Mouse (Mus musculus) lung, embryonic 15.5 days (tissue): ENCODE measurements around the gene Gramd1b. TPM values are rescaled to one million over a fixed set of nuclear protein-coding genes. Genes with fewer than 3 reads are reported as not detected.

Experiments used
- ATAC-seq: fragments of 200-750 bp; cut with Nextera tagmentation; 2 replicates; pipeline ENCODE4 v1.8.0; 2017; ENCODE audit warnings: moderate number of reproducible peaks, borderline replicate concordance; ENCODE audit not compliant: low FRiP score, low TSS enrichment; ENCODE audit errors: extremely low read depth
- H3K27ac ChIP-seq: fragments of 300-500 bp; sonication (generic); 2 replicates; pipeline ENCODE4 v1.5.1; 2015; ENCODE audit warnings: moderate library complexity, mild to moderate bottlenecking, inconsistent platforms
- H3K27me3 ChIP-seq: fragments of 300-500 bp; sonication (generic); 2 replicates; pipeline ENCODE4 v1.6.1; 2015; ENCODE audit warnings: inconsistent platforms
- H3K36me3 ChIP-seq: fragments of 300-500 bp; sonication (generic); 2 replicates; pipeline ENCODE4 v1.6.1; 2015; ENCODE audit warnings: inconsistent platforms
- H3K4me1 ChIP-seq: fragments of 300-500 bp; sonication (generic); 2 replicates; pipeline ENCODE4 v1.6.1; 2015; ENCODE audit warnings: inconsistent platforms
- H3K4me2 ChIP-seq: fragments of 300-500 bp; sonication (generic); 2 replicates; pipeline ENCODE4 v1.6.1; 2015; ENCODE audit warnings: inconsistent platforms, mild to moderate bottlenecking, moderate library complexity
- H3K4me3 ChIP-seq: fragments of 300-500 bp; sonication (generic); 2 replicates; pipeline ENCODE4 v1.5.1; 2015; ENCODE audit warnings: mild to moderate bottlenecking, inconsistent platforms
- H3K9ac ChIP-seq: fragments of 300-500 bp; sonication (generic); 2 replicates; pipeline ENCODE4 v1.6.1; 2015; ENCODE audit warnings: inconsistent platforms
- H3K9me3 ChIP-seq: fragments of 300-500 bp; sonication (generic); 2 replicates; pipeline ENCODE4 v1.6.1; 2016; ENCODE audit warnings: inconsistent platforms
- WGBS: fragments of 180-500 bp; shearing (Covaris S2); methylation state at CpG from one replicate; pipeline ENCODE4 v1.1.7; 2015; 5-methylcytosine and 5-hydroxymethylcytosine counted together
- polyA plus RNA-seq: library from polyadenylated mRNA; unstranded; fragments of >200 nt; fragmentation: Nextera tagmentation; extraction: Ambion mirVana; gene quantifications from 2 replicates; pipeline ENCODE4 v1.2.1, GENCODE M21; 2015

Gramd1b gene
- polyA plus RNA-seq, 1 experiment from 2014 or later, result 5.5 TPM

- H3K4me2 ChIP-seq, result no peak overlapping the region
Observed at GRCm38 (mm10) chr9:40418803-40419202, 112.4 kb downstream of the Gramd1b start.

GRCm38 (mm10) chr9:40416150-40416549 is 115.0 kb downstream of the Gramd1b start:
- 77% methylated on average over 7 of the region's 7 CpGs for WGBS
- Histone ChIP-seq H3K9me3 (no peaks in the 10 kb centered on the region), H3K9ac (no peak overlapping the region), H3K27ac (no peak overlapping the region), H3K4me3 (no peak overlapping the region), H3K4me1 (0 out of 2 replicates have a peak, but pooled peaks cover 2% of the 10 kb centered on the region), H3K27me3 (no peaks in the 10 kb centered on the region), H3K4me2 (no peak overlapping the region), H3K36me3 (no peaks in the 10 kb centered on the region)
- ATAC-seq, result no peak

More at GRCm38 (mm10) chr9:40418803-40419202, 112.4 kb downstream of the Gramd1b start:
- Histone ChIP-seq H3K4me3 (no peak overlapping the region), H3K36me3 (no peaks in the 10 kb centered on the region), H3K27ac (0 out of 2 replicates have a peak overlapping the region, but pooled peaks have one; percentile 29), H3K4me1 (peaks cover 6% of the 10 kb centered on the region; the same call in 1 of the 2 replicates), H3K9me3 (no peaks in the 10 kb centered on the region), H3K27me3 (no peaks in the 10 kb centered on the region), H3K9ac (no peak overlapping the region)
- 77% methylated on average over 5 of the region's 5 CpGs for WGBS
- ATAC-seq, result no peak

GRCm38 (mm10) chr9:40414904-40415766 is 116.0 kb downstream of the Gramd1b start:
- H3K4me1 ChIP-seq, result 0 out of 2 replicates have a peak, but pooled peaks cover 2% of the 10 kb centered on the region
- peak; percentile 47; the same call in 1 of the 2 replicates for ATAC-seq
- no peaks in the 10 kb centered on the region for H3K36me3 ChIP-seq
- peak overlapping the region; percentile 84 for H3K4me2 ChIP-seq
- peak overlapping the region; percentile 55 for H3K9ac ChIP-seq
- H3K27me3 ChIP-seq, result no peaks in the 10 kb centered on the region
- no peaks in the 10 kb centered on the region for H3K9me3 ChIP-seq
- peak overlapping the region; percentile 48 for H3K4me3 ChIP-seq
- peak overlapping the region; percentile 4; the same call in 1 of the 2 replicates for H3K27ac ChIP-seq
- WGBS, result 31% methylated on average over 18 of the region's 18 CpGs

- 8% methylated on average over 15 of the region's 15 CpGs for WGBS
- Histone ChIP-seq H3K4me2 (peak overlapping the region; percentile 84), H3K27me3 (no peaks in the 10 kb centered on the region), H3K4me1 (0 out of 2 replicates have a peak, but pooled peaks cover 2% of the 10 kb centered on the region), H3K4me3 (peak overlapping the region; percentile 48), H3K27ac (peak overlapping the region; percentile 4; the same call in 1 of the 2 replicates), H3K9ac (peak overlapping the region; percentile 55), H3K9me3 (no peaks in the 10 kb centered on the region), H3K36me3 (no peaks in the 10 kb centered on the region)
- peak; percentile 76; the same call in 1 of the 2 replicates for ATAC-seq
Observed at GRCm38 (mm10) chr9:40414498-40414903, 116.7 kb downstream of the Gramd1b start.

- H3K36me3 ChIP-seq, result no peaks in the 10 kb centered on the region
- H3K4me3 ChIP-seq, result no peak overlapping the region
- WGBS, result 73% methylated on average over 4 of the region's 4 CpGs
- H3K27me3 ChIP-seq, result no peaks in the 10 kb centered on the region
- ATAC-seq, result 0 out of 2 replicates have a peak, but pooled peaks have one; percentile 23
- no peaks in the 10 kb centered on the region for H3K9me3 ChIP-seq
- H3K4me2 ChIP-seq, result no peak overlapping the region
- 0 out of 2 replicates have a peak, but pooled peaks cover 2% of the 10 kb centered on the region for H3K4me1 ChIP-seq
- H3K27ac ChIP-seq, result no peak overlapping the region
- H3K9ac ChIP-seq, result no peak overlapping the region
Observed at GRCm38 (mm10) chr9:40413601-40414000, 117.6 kb downstream of the Gramd1b start.

GRCm38 (mm10) chr9:40412931-40413330 is 118.3 kb downstream of the Gramd1b start:
- H3K9ac ChIP-seq, result no peak overlapping the region
- WGBS, result 91% methylated on average over 14 of the region's 14 CpGs
- no peak overlapping the region for H3K4me3 ChIP-seq
- H3K27me3 ChIP-seq, result no peaks in the 10 kb centered on the region
- no peak overlapping the region for H3K27ac ChIP-seq
- no peak overlapping the region for H3K4me2 ChIP-seq
- H3K36me3 ChIP-seq, result no peaks in the 10 kb centered on the region
- no peak for ATAC-seq
- no peaks in the 10 kb centered on the region for H3K9me3 ChIP-seq
- 0 out of 2 replicates have a peak, but pooled peaks cover 2% of the 10 kb centered on the region for H3K4me1 ChIP-seq

- 83% methylated on average over 4 of the region's 4 CpGs for WGBS
- no peak for ATAC-seq
- H3K9ac ChIP-seq, result no peak overlapping the region
Observed at GRCm38 (mm10) chr9:40412246-40412645, 118.9 kb downstream of the Gramd1b start.

GRCm38 (mm10) chr9:40410895-40411294 is 120.3 kb downstream of the Gramd1b start:
- Histone ChIP-seq H3K27ac (no peak overlapping the region), H3K9me3 (no peaks in the 10 kb centered on the region), H3K4me3 (no peak overlapping the region), H3K27me3 (no peaks in the 10 kb centered on the region), H3K4me2 (no peak overlapping the region), H3K4me1 (0 out of 2 replicates have a peak, but pooled peaks cover 2% of the 10 kb centered on the region), H3K9ac (no peak overlapping the region), H3K36me3 (no peaks in the 10 kb centered on the region)
- ATAC-seq, result no peak
- 96% methylated on average over 3 of the region's 3 CpGs for WGBS

More at GRCm38 (mm10) chr9:40412246-40412645, 118.9 kb downstream of the Gramd1b start:
- Histone ChIP-seq H3K27ac (no peak overlapping the region), H3K27me3 (no peaks in the 10 kb centered on the region), H3K4me3 (no peak overlapping the region), H3K36me3 (no peaks in the 10 kb centered on the region), H3K4me2 (no peak overlapping the region), H3K9me3 (no peaks in the 10 kb centered on the region), H3K4me1 (0 out of 2 replicates have a peak, but pooled peaks cover 2% of the 10 kb centered on the region)

- no peak overlapping the region for H3K27ac ChIP-seq
- no peak overlapping the region for H3K4me2 ChIP-seq
- no peaks in the 10 kb centered on the region for H3K36me3 ChIP-seq
- no peaks in the 10 kb centered on the region for H3K4me1 ChIP-seq
- H3K9ac ChIP-seq, result no peak overlapping the region
- no peaks in the 10 kb centered on the region for H3K9me3 ChIP-seq
- H3K4me3 ChIP-seq, result no peak overlapping the region
- no peak for ATAC-seq
- H3K27me3 ChIP-seq, result no peaks in the 10 kb centered on the region
- WGBS, result 40% methylated on average over 2 of the region's 2 CpGs
Observed at GRCm38 (mm10) chr9:40409071-40409470, 122.1 kb downstream of the Gramd1b start.

GRCm38 (mm10) chr9:40408415-40408814 is 122.8 kb downstream of the Gramd1b start:
- no peak overlapping the region for H3K9ac ChIP-seq
- no peak overlapping the region for H3K4me3 ChIP-seq
- no peaks in the 10 kb centered on the region for H3K36me3 ChIP-seq
- no peak for ATAC-seq
- H3K4me2 ChIP-seq, result no peak overlapping the region
- no peaks in the 10 kb centered on the region for H3K27me3 ChIP-seq
- WGBS, result 48% methylated on average over 3 of the region's 3 CpGs
- 0 out of 2 replicates have a peak overlapping the region, but pooled peaks have one; percentile 13 for H3K27ac ChIP-seq
- no peaks in the 10 kb centered on the region for H3K9me3 ChIP-seq
- no peaks in the 10 kb centered on the region for H3K4me1 ChIP-seq

- Histone ChIP-seq H3K9me3 (no peaks in the 10 kb centered on the region), H3K27ac (0 out of 2 replicates have a peak overlapping the region, but pooled peaks have one; percentile 13), H3K9ac (no peak overlapping the region), H3K27me3 (no peaks in the 10 kb centered on the region), H3K4me3 (no peak overlapping the region), H3K4me1 (no peaks in the 10 kb centered on the region), H3K36me3 (no peaks in the 10 kb centered on the region), H3K4me2 (no peak overlapping the region)
- 53% methylated on average over 5 of the region's 5 CpGs for WGBS
- ATAC-seq, result 0 out of 2 replicates have a peak, but pooled peaks have one; percentile 35
Observed at GRCm38 (mm10) chr9:40407876-40408275, 123.3 kb downstream of the Gramd1b start.

- no peaks in the 10 kb centered on the region for H3K4me1 ChIP-seq
- no peak overlapping the region for H3K9ac ChIP-seq
- no peak for ATAC-seq
- H3K27me3 ChIP-seq, result no peaks in the 10 kb centered on the region
- no peak overlapping the region for H3K27ac ChIP-seq
- 46% methylated on average over 6 of the region's 6 CpGs for WGBS
- no peak overlapping the region for H3K4me2 ChIP-seq
- H3K36me3 ChIP-seq, result no peaks in the 10 kb centered on the region
- H3K4me3 ChIP-seq, result no peak overlapping the region
- no peaks in the 10 kb centered on the region for H3K9me3 ChIP-seq
Observed at GRCm38 (mm10) chr9:40405804-40406203, 125.4 kb downstream of the Gramd1b start.
